Mouse (Mus musculus): ENCODE results near the gene Cygb. TPM values are rescaled to one million over a fixed set of nuclear protein-coding genes. Genes with fewer than 3 reads are reported as not detected.

Cygb gene
- polyA plus RNA-seq, 2 experiments = 0.44 to 0.64 TPM

GRCm38 (mm10) chr11:116653709-116654221 lies 348 bp downstream of the Cygb start:
- WGBS (ENCODE audit: insufficient replicate concordance) = under 1% methylated on average over 47 of the region's 47 CpGs
- TF ChIP-seq CTCF (IDR thresholded peaks at IDR 0.05; ENCODE audit: low read depth) (no peak), EP300 (IDR thresholded peaks at IDR 0.05; ENCODE audit: low read depth) (no peak)
- H3K27ac ChIP-seq = no peak overlapping the region
- peaks cover 0 to 5% of the 10 kb centered on the region in 2 experiments; a peak in 2 of 4 replicates for H3K4me1 ChIP-seq (replicated peaks; ENCODE audit: control insufficient read depth in 2 of 2, insufficient read depth in 2 of 2, low read length in 1 of 2)
- no peaks in the 10 kb centered on the region for H3K9me3 ChIP-seq (ENCODE audit: control insufficient read depth, low read length)
- ATAC-seq (ENCODE audit: insufficient read depth) (no peak), DNase-seq (ENCODE audit: low read depth in 3 of 3, low spot score in 3 of 3) (no peak)
- H3K9ac ChIP-seq (replicated peaks) = no peak overlapping the region
- no peaks in the 10 kb centered on the region for H3K36me3 ChIP-seq (replicated peaks; ENCODE audit: control insufficient read depth, insufficient read depth, low read depth)
- H3K4me3 ChIP-seq (ENCODE audit: insufficient read depth in 1 of 2, low read depth in 2 of 2, low read length in 2 of 2) = peak overlapping the region in 1 of 2 experiments; percentile 37; a peak in 2 of 4 replicates
- peak overlapping the region; percentile 58 for H3K4me2 ChIP-seq (ENCODE audit: low read depth)
- H3K27me3 ChIP-seq (ENCODE audit: control insufficient read depth, insufficient read depth, low read length) = peaks cover 35% of the 10 kb centered on the region

- H3K27ac ChIP-seq = no peak within 1 kb of the TSS
- WGBS (ENCODE audit: insufficient replicate concordance) = 9% methylated on average over 10 of the region's 10 CpGs
- H3K27me3 ChIP-seq (ENCODE audit: control insufficient read depth, insufficient read depth, low read length) = peaks cover 35% of the 10 kb centered on the region
- ATAC-seq (ENCODE audit: insufficient read depth) = no peak
- no peak for DNase-seq (ENCODE audit: low read depth in 3 of 3, low spot score in 3 of 3)
- H3K9ac ChIP-seq (replicated peaks) = no peak within 1 kb of the TSS
- peaks cover 0 to 3% of the 10 kb centered on the region in 2 experiments; a peak in 2 of 4 replicates for H3K4me1 ChIP-seq (replicated peaks; ENCODE audit: control insufficient read depth in 2 of 2, insufficient read depth in 2 of 2, low read length in 1 of 2)
- TF ChIP-seq EP300 (IDR thresholded peaks at IDR 0.05; ENCODE audit: low read depth) = no peak
- no peak for TF ChIP-seq CTCF (IDR thresholded peaks at IDR 0.05; ENCODE audit: low read depth)
- H3K4me2 ChIP-seq (ENCODE audit: low read depth) = peak within 1 kb of the TSS; percentile 58
- peak within 1 kb of the TSS in 1 of 2 experiments; percentile 37; a peak in 2 of 4 replicates for H3K4me3 ChIP-seq (ENCODE audit: insufficient read depth in 1 of 2, low read depth in 2 of 2, low read length in 2 of 2)
- no peaks in the 10 kb centered on the region for H3K36me3 ChIP-seq (replicated peaks; ENCODE audit: control insufficient read depth, insufficient read depth, low read depth)
- H3K9me3 ChIP-seq (ENCODE audit: control insufficient read depth, low read length) = no peaks in the 10 kb centered on the region
Measured at GRCm38 (mm10) chr11:116653234-116653633, 879 bp downstream of the Cygb start, which contains the start of gene Prcd. Prcd (plus strand) TSS chr11:116653534.

- H3K36me3 ChIP-seq (replicated peaks; ENCODE audit: control insufficient read depth, insufficient read depth, low read depth) = no peaks in the 10 kb centered on the region
- no peak overlapping the region for H3K4me2 ChIP-seq (ENCODE audit: low read depth)
- ATAC-seq (ENCODE audit: insufficient read depth) = no peak
- no peak overlapping the region for H3K27ac ChIP-seq
- no peaks in the 10 kb centered on the region for H3K9me3 ChIP-seq (ENCODE audit: control insufficient read depth, low read length)
- no peak overlapping the region for H3K4me3 ChIP-seq (ENCODE audit: insufficient read depth in 1 of 2, low read depth in 2 of 2, low read length in 2 of 2)
- peaks cover 35% of the 10 kb centered on the region for H3K27me3 ChIP-seq (ENCODE audit: control insufficient read depth, insufficient read depth, low read length)
- H3K9ac ChIP-seq (replicated peaks) = no peak overlapping the region
- 59% methylated on average over 25 of the region's 25 CpGs for WGBS (ENCODE audit: insufficient replicate concordance)
- TF ChIP-seq EP300 (IDR thresholded peaks at IDR 0.05; ENCODE audit: low read depth) = no peak
- TF ChIP-seq CTCF (IDR thresholded peaks at IDR 0.05; ENCODE audit: low read depth) = no peak
- no peak for DNase-seq (ENCODE audit: low read depth in 3 of 3, low spot score in 3 of 3)
- peaks cover under 1 to 2% of the 10 kb centered on the region in 2 experiments; a peak in 2 of 4 replicates for H3K4me1 ChIP-seq (replicated peaks; ENCODE audit: control insufficient read depth in 2 of 2, insufficient read depth in 2 of 2, low read length in 1 of 2)
Measured at GRCm38 (mm10) chr11:116652330-116653098, 1.6 kb downstream of the Cygb start.

- TF ChIP-seq EP300 (IDR thresholded peaks at IDR 0.05; ENCODE audit: low read depth) (no peak), CTCF (IDR thresholded peaks at IDR 0.05; ENCODE audit: low read depth) (no peak)
- Histone ChIP-seq H3K36me3 (replicated peaks; ENCODE audit: control insufficient read depth, insufficient read depth, low read depth) (no peaks in the 10 kb centered on the region), H3K4me1 (replicated peaks; ENCODE audit: control insufficient read depth in 2 of 2, insufficient read depth in 2 of 2, low read length in 1 of 2) (peaks cover 2 to 10% of the 10 kb centered on the region in 2 experiments; a peak in 3 of 4 replicates), H3K4me3 (ENCODE audit: insufficient read depth in 1 of 2, low read depth in 2 of 2, low read length in 2 of 2) (no peak overlapping the region), H3K27me3 (ENCODE audit: control insufficient read depth, insufficient read depth, low read length) (peaks cover 35% of the 10 kb centered on the region), H3K4me2 (ENCODE audit: low read depth) (no peak overlapping the region), H3K9ac (replicated peaks) (no peak overlapping the region), H3K9me3 (ENCODE audit: control insufficient read depth, low read length) (no peaks in the 10 kb centered on the region), H3K27ac (no peak overlapping the region)
- DNase-seq (ENCODE audit: low read depth in 3 of 3, low spot score in 3 of 3) = no peak
- no peak for ATAC-seq (ENCODE audit: insufficient read depth)
- WGBS (ENCODE audit: insufficient replicate concordance) = 55% methylated on average over 8 of the region's 8 CpGs
Measured at GRCm38 (mm10) chr11:116651339-116651738, 2.8 kb downstream of the Cygb start.

GRCm38 (mm10) chr11:116650811-116651210 lies 3.3 kb downstream of the Cygb start:
- no peaks in the 10 kb centered on the region for H3K9me3 ChIP-seq (ENCODE audit: control insufficient read depth, low read length)
- H3K9ac ChIP-seq (replicated peaks) = no peak overlapping the region
- 69% methylated on average over 8 of the region's 8 CpGs for WGBS (ENCODE audit: insufficient replicate concordance)
- H3K36me3 ChIP-seq (replicated peaks; ENCODE audit: control insufficient read depth, insufficient read depth, low read depth) = no peaks in the 10 kb centered on the region
- no peak overlapping the region for H3K4me2 ChIP-seq (ENCODE audit: low read depth)
- H3K27ac ChIP-seq = no peak overlapping the region
- peaks cover 2 to 10% of the 10 kb centered on the region in 2 experiments; a peak in 3 of 4 replicates for H3K4me1 ChIP-seq (replicated peaks; ENCODE audit: control insufficient read depth in 2 of 2, insufficient read depth in 2 of 2, low read length in 1 of 2)
- H3K27me3 ChIP-seq (ENCODE audit: control insufficient read depth, insufficient read depth, low read length) = peaks cover 35% of the 10 kb centered on the region
- ATAC-seq (ENCODE audit: insufficient read depth) = no peak
- TF ChIP-seq EP300 (IDR thresholded peaks at IDR 0.05; ENCODE audit: low read depth) (no peak), CTCF (IDR thresholded peaks at IDR 0.05; ENCODE audit: low read depth) (no peak)
- no peak for DNase-seq (ENCODE audit: low read depth in 3 of 3, low spot score in 3 of 3)
- no peak overlapping the region for H3K4me3 ChIP-seq (ENCODE audit: insufficient read depth in 1 of 2, low read depth in 2 of 2, low read length in 2 of 2)

Measured in liver, embryonic 14.5 days (tissue).